Mouse (Mus musculus): Measurements from ENCODE around the gene Trmt5. TPM values are rescaled to one million over a fixed set of nuclear protein-coding genes. Genes with fewer than 3 reads are reported as not detected.
A peak's percentile ranks its signal among the peaks of the same experiment; 100 is the strongest.

Gene Trmt5
- 14.1 and 16.5 TPM in 2 replicates for polyA plus RNA-seq (2014; fragmentation: Nextera tagmentation; extraction: Ambion mirVana)

- Histone ChIP-seq H3K27me3 (ENCODE audit: control insufficient read depth, insufficient read depth, low read length) (no peaks in the 10 kb centered on the region), H3K27ac (replicated peaks in 1 of 2; ENCODE audit: control insufficient read depth in 1 of 2, insufficient read depth in 1 of 2, low read depth in 2 of 2, low read length in 2 of 2) (peak within 1 kb of the TSS; percentile 73 to 74), H3K9ac (ENCODE audit: low read length) (peak within 1 kb of the TSS; percentile 86), H3K9me3 (ENCODE audit: control insufficient read depth, low read length) (no peaks in the 10 kb centered on the region), H3K4me1 (ENCODE audit: control insufficient read depth in 2 of 2, insufficient read depth in 2 of 2, low read length in 2 of 2) (peaks cover 2 to 25% of the 10 kb centered on the region in 2 experiments; a peak in 3 of 4 replicates), H3K4me2 (ENCODE audit: low read length) (peak within 1 kb of the TSS; percentile 84), H3K4me3 (ENCODE audit: control insufficient read depth in 1 of 2, insufficient read depth in 1 of 2, low read depth in 1 of 2, low read length in 2 of 2) (peak within 1 kb of the TSS; percentile 75 to 91), H3K36me3 (ENCODE audit: control insufficient read depth, insufficient read depth, low read length) (peaks cover 23% of the 10 kb centered on the region)
- WGBS: under 1% methylated on average over 53 of the region's 53 CpGs
- peak; percentile 88 for ATAC-seq (ENCODE audit: insufficient number of reproducible peaks, insufficient read depth, low FRiP score, low read depth)
Observed at GRCm38 (mm10) chr12:73286287-73287092, at the start of gene Trmt5, which contains the start of gene Slc38a6. Gene Trmt5, minus strand, starts transcription at chr12:73286710. Gene Slc38a6, plus strand, starts transcription at chr12:73286779.

DNA sequence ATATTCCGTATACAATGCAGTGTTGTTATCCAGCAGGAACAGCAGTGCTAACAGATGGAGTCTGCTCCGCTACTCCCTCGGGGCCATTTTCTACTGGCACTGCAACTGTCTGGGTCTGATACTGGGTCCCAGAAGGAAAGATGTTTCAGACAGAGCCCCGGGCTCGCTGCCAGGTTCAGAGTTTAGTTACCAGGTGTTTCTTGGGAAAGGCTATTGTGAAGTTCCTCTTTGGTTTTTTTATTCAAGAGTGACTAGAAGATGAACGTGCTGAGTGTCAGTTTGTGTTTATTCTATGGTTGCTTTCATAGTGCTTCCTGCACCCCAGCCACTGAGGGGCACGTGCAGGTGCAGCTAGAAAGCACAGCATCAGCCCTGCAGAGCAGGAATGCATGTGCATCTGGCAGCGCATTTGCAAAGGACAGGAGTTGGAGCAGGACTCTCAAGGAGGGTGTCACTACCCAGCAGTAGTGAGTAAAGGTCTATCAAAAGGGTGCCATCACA lies 47.6 kb upstream of the Trmt5 start:
- Histone ChIP-seq H3K27ac (replicated peaks in 1 of 2; ENCODE audit: control insufficient read depth in 1 of 2, insufficient read depth in 1 of 2, low read depth in 2 of 2, low read length in 2 of 2) (no peak overlapping the region), H3K4me1 (ENCODE audit: control insufficient read depth in 2 of 2, insufficient read depth in 2 of 2, low read length in 2 of 2) (no peaks in the 10 kb centered on the region; a peak in 1 of 4 replicates), H3K9ac (ENCODE audit: low read length) (no peak overlapping the region), H3K4me2 (ENCODE audit: low read length) (no peak overlapping the region), H3K27me3 (ENCODE audit: control insufficient read depth, insufficient read depth, low read length) (no peaks in the 10 kb centered on the region), H3K36me3 (ENCODE audit: control insufficient read depth, insufficient read depth, low read length) (no peaks in the 10 kb centered on the region), H3K4me3 (ENCODE audit: control insufficient read depth in 1 of 2, insufficient read depth in 1 of 2, low read depth in 1 of 2, low read length in 2 of 2) (no peak overlapping the region), H3K9me3 (ENCODE audit: control insufficient read depth, low read length) (no peaks in the 10 kb centered on the region)
- WGBS: 59% methylated on average over 8 of the region's 8 CpGs
- ATAC-seq (ENCODE audit: insufficient number of reproducible peaks, insufficient read depth, low FRiP score, low read depth): no peak

DNA sequence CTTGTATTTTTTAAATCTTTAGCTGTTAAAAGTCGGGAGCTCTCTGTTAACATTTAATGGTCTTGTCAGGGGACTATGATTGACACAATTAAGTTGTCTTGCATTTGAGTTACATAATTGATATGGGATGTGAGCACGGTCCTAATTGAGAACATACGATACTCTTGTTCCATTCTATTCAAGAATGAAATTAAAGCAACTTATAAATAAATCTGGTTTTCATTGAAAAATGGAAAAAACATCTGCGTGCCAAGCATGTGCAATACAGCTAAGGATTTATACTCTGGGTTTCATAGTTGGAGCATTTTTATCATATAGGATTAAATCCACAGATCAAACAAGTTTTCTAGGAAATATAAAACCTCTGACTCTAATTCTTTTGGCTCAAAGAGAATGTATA lies 46.2 kb upstream of the Trmt5 start:
- no peaks in the 10 kb centered on the region for H3K27me3 ChIP-seq (ENCODE audit: control insufficient read depth, insufficient read depth, low read length)
- no peak for ATAC-seq (ENCODE audit: insufficient number of reproducible peaks, insufficient read depth, low FRiP score, low read depth)
- WGBS: 88% methylated on average over 4 of the region's 4 CpGs

DNA sequence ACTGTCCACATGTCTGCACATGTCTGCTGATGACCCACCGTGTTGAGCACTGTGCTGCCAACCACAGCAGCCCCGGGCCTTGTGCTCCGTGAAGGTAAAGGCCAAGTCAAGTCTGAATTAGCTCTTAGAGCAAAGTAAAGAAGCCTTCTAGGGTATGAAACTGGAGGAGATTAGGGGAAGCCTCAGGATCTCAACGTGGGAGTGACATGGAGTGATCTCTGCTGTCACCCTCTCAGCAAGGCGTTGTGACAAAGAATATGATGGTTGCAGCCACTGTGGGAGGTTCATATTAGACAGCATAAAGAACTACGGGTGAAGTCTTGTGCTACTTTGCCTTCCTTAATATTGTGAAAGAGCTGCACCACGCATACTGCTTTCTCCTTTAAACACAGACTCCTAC lies 43.7 kb upstream of the Trmt5 start:
- WGBS: 72% methylated on average over 7 of the region's 7 CpGs
- H3K4me1 ChIP-seq (ENCODE audit: control insufficient read depth in 2 of 2, insufficient read depth in 2 of 2, low read length in 2 of 2): peaks cover 6 to 12% of the 10 kb centered on the region in 2 experiments
- H3K36me3 ChIP-seq (ENCODE audit: control insufficient read depth, insufficient read depth, low read length): no peaks in the 10 kb centered on the region
- H3K4me2 ChIP-seq (ENCODE audit: low read length): no peak overlapping the region
- no peak overlapping the region for H3K27ac ChIP-seq (replicated peaks in 1 of 2; ENCODE audit: control insufficient read depth in 1 of 2, insufficient read depth in 1 of 2, low read depth in 2 of 2, low read length in 2 of 2)
- no peaks in the 10 kb centered on the region for H3K27me3 ChIP-seq (ENCODE audit: control insufficient read depth, insufficient read depth, low read length)
- no peak overlapping the region for H3K9ac ChIP-seq (ENCODE audit: low read length)
- no peak for ATAC-seq (ENCODE audit: insufficient number of reproducible peaks, insufficient read depth, low FRiP score, low read depth)
- H3K4me3 ChIP-seq (ENCODE audit: control insufficient read depth in 1 of 2, insufficient read depth in 1 of 2, low read depth in 1 of 2, low read length in 2 of 2): no peak overlapping the region
- no peaks in the 10 kb centered on the region for H3K9me3 ChIP-seq (ENCODE audit: control insufficient read depth, low read length)

More for the DNA sequence above, 46.2 kb upstream of the Trmt5 start:
- no peak overlapping the region for H3K9ac ChIP-seq (ENCODE audit: low read length)
- H3K4me1 ChIP-seq (ENCODE audit: control insufficient read depth in 2 of 2, insufficient read depth in 2 of 2, low read length in 2 of 2): peaks cover 0 to 2% of the 10 kb centered on the region in 2 experiments; a peak in 1 of 4 replicates
- no peak overlapping the region for H3K4me3 ChIP-seq (ENCODE audit: control insufficient read depth in 1 of 2, insufficient read depth in 1 of 2, low read depth in 1 of 2, low read length in 2 of 2)
- no peaks in the 10 kb centered on the region for H3K36me3 ChIP-seq (ENCODE audit: control insufficient read depth, insufficient read depth, low read length)
- H3K4me2 ChIP-seq (ENCODE audit: low read length): no peak overlapping the region
- no peaks in the 10 kb centered on the region for H3K9me3 ChIP-seq (ENCODE audit: control insufficient read depth, low read length)
- H3K27ac ChIP-seq (replicated peaks in 1 of 2; ENCODE audit: control insufficient read depth in 1 of 2, insufficient read depth in 1 of 2, low read depth in 2 of 2, low read length in 2 of 2): no peak overlapping the region

- no peak for ATAC-seq (ENCODE audit: insufficient number of reproducible peaks, insufficient read depth, low FRiP score, low read depth)
- Histone ChIP-seq H3K27ac (replicated peaks in 1 of 2; ENCODE audit: control insufficient read depth in 1 of 2, insufficient read depth in 1 of 2, low read depth in 2 of 2, low read length in 2 of 2) (no peak overlapping the region), H3K4me1 (ENCODE audit: control insufficient read depth in 2 of 2, insufficient read depth in 2 of 2, low read length in 2 of 2) (peaks cover 8 to 18% of the 10 kb centered on the region in 2 experiments), H3K4me2 (ENCODE audit: low read length) (no peak overlapping the region), H3K36me3 (ENCODE audit: control insufficient read depth, insufficient read depth, low read length) (no peaks in the 10 kb centered on the region), H3K9me3 (ENCODE audit: control insufficient read depth, low read length) (no peaks in the 10 kb centered on the region), H3K27me3 (ENCODE audit: control insufficient read depth, insufficient read depth, low read length) (no peaks in the 10 kb centered on the region), H3K9ac (ENCODE audit: low read length) (no peak overlapping the region), H3K4me3 (ENCODE audit: control insufficient read depth in 1 of 2, insufficient read depth in 1 of 2, low read depth in 1 of 2, low read length in 2 of 2) (no peak overlapping the region)
- WGBS: 70% methylated on average over 4 of the region's 4 CpGs
Observed at GRCm38 (mm10) chr12:73328448-73329167, 42.1 kb upstream of the Trmt5 start.

- H3K27ac ChIP-seq (replicated peaks in 1 of 2; ENCODE audit: control insufficient read depth in 1 of 2, insufficient read depth in 1 of 2, low read depth in 2 of 2, low read length in 2 of 2): no peak overlapping the region
- no peak for ATAC-seq (ENCODE audit: insufficient number of reproducible peaks, insufficient read depth, low FRiP score, low read depth)
- H3K4me1 ChIP-seq (ENCODE audit: control insufficient read depth in 2 of 2, insufficient read depth in 2 of 2, low read length in 2 of 2): peaks cover 8 to 18% of the 10 kb centered on the region in 2 experiments
- H3K9me3 ChIP-seq (ENCODE audit: control insufficient read depth, low read length): no peaks in the 10 kb centered on the region
- H3K36me3 ChIP-seq (ENCODE audit: control insufficient read depth, insufficient read depth, low read length): no peaks in the 10 kb centered on the region
- H3K27me3 ChIP-seq (ENCODE audit: control insufficient read depth, insufficient read depth, low read length): no peaks in the 10 kb centered on the region
- no peak overlapping the region for H3K9ac ChIP-seq (ENCODE audit: low read length)
- H3K4me3 ChIP-seq (ENCODE audit: control insufficient read depth in 1 of 2, insufficient read depth in 1 of 2, low read depth in 1 of 2, low read length in 2 of 2): no peak overlapping the region
- no peak overlapping the region for H3K4me2 ChIP-seq (ENCODE audit: low read length)
- WGBS: 80% methylated on average over 3 of the region's 3 CpGs
Observed at GRCm38 (mm10) chr12:73327381-73327780, 40.9 kb upstream of the Trmt5 start.

- no peak overlapping the region; the same call in 1 of the 2 replicates for H3K9ac ChIP-seq (ENCODE audit: low read length)
- H3K27me3 ChIP-seq (ENCODE audit: control insufficient read depth, insufficient read depth, low read length): no peaks in the 10 kb centered on the region
- WGBS: 10% methylated on average over 4 of the region's 4 CpGs
- H3K36me3 ChIP-seq (ENCODE audit: control insufficient read depth, insufficient read depth, low read length): no peaks in the 10 kb centered on the region
- H3K4me3 ChIP-seq (ENCODE audit: control insufficient read depth in 1 of 2, insufficient read depth in 1 of 2, low read depth in 1 of 2, low read length in 2 of 2): no peak overlapping the region
- ATAC-seq (ENCODE audit: insufficient number of reproducible peaks, insufficient read depth, low FRiP score, low read depth): no peak
- peak overlapping the region; percentile 0; the same call in 1 of the 2 replicates for H3K4me2 ChIP-seq (ENCODE audit: low read length)
- peaks cover 8 to 18% of the 10 kb centered on the region in 2 experiments for H3K4me1 ChIP-seq (ENCODE audit: control insufficient read depth in 2 of 2, insufficient read depth in 2 of 2, low read length in 2 of 2)
- peak overlapping the region; percentile 25 to 79; a peak in 3 of 4 replicates for H3K27ac ChIP-seq (replicated peaks in 1 of 2; ENCODE audit: control insufficient read depth in 1 of 2, insufficient read depth in 1 of 2, low read depth in 2 of 2, low read length in 2 of 2)
- no peaks in the 10 kb centered on the region for H3K9me3 ChIP-seq (ENCODE audit: control insufficient read depth, low read length)
Observed at GRCm38 (mm10) chr12:73325617-73326016, 39.1 kb upstream of the Trmt5 start.

All from heart, embryonic 14.5 days (tissue).